Mouse (Mus musculus) MEL (cell line): ENCODE measurements around the gene Lhpp.
A peak's percentile ranks its signal among the peaks of the same experiment; 100 is the strongest.

Source experiments
- CTCF ChIP-seq, 3 experiments: IDR thresholded peaks in 2 of 3; conservative IDR thresholded peaks in 1 of 3; 2 replicates each; pipeline ENCODE4 v1.5.1; 2011 to 2012; ENCODE audit warnings: low read length in 3 of 3, low read depth in 2 of 3, mild to moderate bottlenecking in 2 of 3, improper control_type of control experiment in 1 of 3, inconsistent platforms in 1 of 3, mixed read lengths in 1 of 3, moderate library complexity in 1 of 3; ENCODE audit not compliant: control insufficient read depth in 1 of 3, insufficient read depth in 1 of 3, poor library complexity in 1 of 3, severe bottlenecking in 1 of 3
- EP300 ChIP-seq, 2 experiments: IDR thresholded peaks; 2 replicates each; pipeline ENCODE4 v1.6.1; 2011; ENCODE audit warnings: improper control_type of control experiment in 2 of 2, low read length in 2 of 2, low read depth in 1 of 2, mild to moderate bottlenecking in 1 of 2
- GABPA ChIP-seq: IDR thresholded peaks from 2 replicates; pipeline ENCODE4 v1.6.1; 2012; ENCODE audit warnings: low read depth, mild to moderate bottlenecking, inconsistent platforms, low read length, improper control_type of control experiment, moderate library complexity
- GATA1 ChIP-seq: IDR thresholded peaks from 2 replicates; pipeline ENCODE4 v1.6.1; 2011; ENCODE audit warnings: low read depth, low read length, improper control_type of control experiment
- JUND ChIP-seq: IDR thresholded peaks from 2 replicates; pipeline ENCODE4 v1.6.1; 2011; ENCODE audit warnings: low read depth, mild to moderate bottlenecking, improper control_type of control experiment, low read length
- KAT2A ChIP-seq: conservative IDR thresholded peaks from 2 replicates; pipeline ENCODE4 v1.6.1; 2012; ENCODE audit warnings: low read depth, low read length, improper control_type of control experiment, inconsistent platforms
- MAX ChIP-seq: IDR thresholded peaks from 2 replicates; pipeline ENCODE4 v1.6.1; 2011; ENCODE audit warnings: low read length, improper control_type of control experiment
- POLR2A ChIP-seq, 2 experiments: IDR thresholded peaks; 2 replicates each; pipeline ENCODE4 v1.6.1; 2011 to 2012; ENCODE audit warnings: low read length in 2 of 2, mild to moderate bottlenecking in 2 of 2, control low read depth in 1 of 2, improper control_type of control experiment in 1 of 2, low read depth in 1 of 2, moderate library complexity in 1 of 2; ENCODE audit not compliant: control insufficient read depth in 1 of 2, insufficient read depth in 1 of 2, poor library complexity in 1 of 2
- SIN3A ChIP-seq: IDR thresholded peaks from 2 replicates; pipeline ENCODE4 v1.6.1; 2012; ENCODE audit warnings: low read length, improper control_type of control experiment, inconsistent platforms
- UBTF ChIP-seq: IDR thresholded peaks from 2 replicates; pipeline ENCODE4 v1.6.1; 2012; ENCODE audit warnings: low read depth, mild to moderate bottlenecking, inconsistent platforms, low read length, improper control_type of control experiment, moderate library complexity, borderline replicate concordance; ENCODE audit not compliant: insufficient read depth
- USF1 ChIP-seq: IDR thresholded peaks from 2 replicates; pipeline ENCODE4 v1.6.1; 2014; ENCODE audit warnings: low read depth, mild to moderate bottlenecking, inconsistent platforms, low read length, improper control_type of control experiment, moderate library complexity
- ZC3H11A ChIP-seq: IDR thresholded peaks from 2 replicates; pipeline ENCODE4 v1.6.1; 2012; ENCODE audit warnings: low read depth, mild to moderate bottlenecking, inconsistent platforms, low read length, improper control_type of control experiment
- ZNF384 ChIP-seq: IDR thresholded peaks from 2 replicates; pipeline ENCODE4 v1.6.1; 2012; ENCODE audit warnings: low read depth, mild to moderate bottlenecking, inconsistent platforms, low read length, improper control_type of control experiment

DNA sequence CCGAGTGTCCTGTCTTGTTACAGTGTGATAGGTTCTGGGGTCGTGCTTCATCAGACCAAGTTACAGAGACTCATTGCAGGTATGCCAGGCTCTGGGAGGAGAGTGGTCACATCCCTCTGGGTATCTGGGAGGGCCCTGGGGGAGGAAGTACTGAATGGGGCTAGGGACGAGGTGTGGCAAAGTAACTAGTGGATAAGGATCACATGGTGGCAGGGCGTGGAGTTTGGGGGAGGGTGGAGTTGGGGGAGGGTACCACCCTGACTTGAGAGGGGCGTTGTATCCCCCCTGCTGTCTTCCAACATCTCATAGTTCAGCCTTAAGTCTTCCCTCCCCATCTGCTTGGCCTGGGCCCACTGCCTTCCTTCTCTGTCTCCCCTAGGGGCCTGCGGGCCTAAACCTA lies 69.1 kb downstream of the Lhpp start:
- TF ChIP-seq GABPA (no peak), UBTF (no peak), CTCF (IDR thresholded peaks at IDR 0.05 in 2 of 3, conservative IDR thresholded peaks at IDR 0.05 in 1 of 3; ENCODE audit: control insufficient read depth in 1 of 3, insufficient read depth in 1 of 3, low read depth in 2 of 3, low read length in 3 of 3, poor library complexity in 1 of 3, severe bottlenecking in 1 of 3) (no peak), EP300 (IDR thresholded peaks at IDR 0.05; ENCODE audit: low read depth in 1 of 2, low read length in 2 of 2) (peak in 1 of 2 experiments; percentile 40; a peak in 2 of 4 replicates), MAX (0 out of 2 replicates have a peak, but pooled peaks have one; percentile 15), SIN3A (no peak; the same call in 1 of the 2 replicates), JUND (no peak), KAT2A (peak; percentile 21; the same call in 1 of the 2 replicates), POLR2A (IDR thresholded peaks at IDR 0.05; ENCODE audit: control insufficient read depth in 1 of 2, insufficient read depth in 1 of 2, low read depth in 1 of 2, low read length in 2 of 2, poor library complexity in 1 of 2) (no peak), ZC3H11A (no peak), USF1 (peak; percentile 73), ZNF384 (no peak), GATA1 (no peak)
